Mouse (Mus musculus) left cerebral cortex, adult 8-10 months (tissue): ENCODE results near the gene Ccdc152. TPM values are rescaled to one million over a fixed set of nuclear protein-coding genes. Genes with fewer than 3 reads are reported as not detected.
A peak's percentile ranks its signal among the peaks of the same experiment; 100 is the strongest.
"Not testable (repeated sequence)": the region's sequence is repeated elsewhere in the genome, so short reads cannot be mapped to it uniquely, and the experiment has no call there.

Experiments used
- DNase-seq, 2 experiments: peaks; one replicate each; pipeline ENCODE4 v3.0.0; 2022; ENCODE audit warnings: low spot score in 2 of 2
- total RNA-seq, 4 experiments: library from RNA; stranded (reverse); gene quantifications; 2 replicates each; pipeline ENCODE4 v1.2.4; 2022

Gene Ccdc152
- total RNA-seq, 4 experiments from 2014 or later: not detected

- DNase-seq: no peak
Measured at GRCm38 (mm10) chr15:3279242-3279641, 24.1 kb downstream of the Ccdc152 start.

- DNase-seq: no peak
Measured at GRCm38 (mm10) chr15:3277391-3277790, 25.9 kb downstream of the Ccdc152 start.

GRCm38 (mm10) chr15:3273191-3273590, 30.1 kb downstream of the Ccdc152 start:
- no peak for DNase-seq

- DNase-seq: no peak
Measured at GRCm38 (mm10) chr15:3271216-3271615, 32.1 kb downstream of the Ccdc152 start.

- peak in 1 of 2 experiments; percentile 59 for DNase-seq
Measured at GRCm38 (mm10) chr15:3270646-3271077, 32.7 kb downstream of the Ccdc152 start.

GRCm38 (mm10) chr15:3269996-3270645, 33.2 kb downstream of the Ccdc152 start:
- no peak for DNase-seq

GRCm38 (mm10) chr15:3269496-3269895, 33.8 kb downstream of the Ccdc152 start:
- no peak for DNase-seq

- DNase-seq: no peak
Measured at GRCm38 (mm10) chr15:3268247-3268646, 35.1 kb downstream of the Ccdc152 start, which contains the start of gene Selenop. TSS of gene Selenop (plus strand) at chr15:3268547.

- no peak for DNase-seq
Measured at GRCm38 (mm10) chr15:3264828-3265227, 38.5 kb downstream of the Ccdc152 start.

- no peak for DNase-seq
Measured at GRCm38 (mm10) chr15:3264293-3264692, 39.0 kb downstream of the Ccdc152 start.

GRCm38 (mm10) chr15:3262883-3263282, 40.4 kb downstream of the Ccdc152 start:
- no peak for DNase-seq

GRCm38 (mm10) chr15:3260309-3260708, 43.0 kb downstream of the Ccdc152 start:
- DNase-seq: no peak

GRCm38 (mm10) chr15:3259025-3259424, 44.3 kb downstream of the Ccdc152 start:
- no peak for DNase-seq

- DNase-seq: no peak
Measured at GRCm38 (mm10) chr15:3251718-3252067, 51.6 kb downstream of the Ccdc152 start.

GRCm38 (mm10) chr15:3251031-3251717, 52.2 kb downstream of the Ccdc152 start:
- DNase-seq: no peak

GRCm38 (mm10) chr15:3250620-3251019, 52.7 kb downstream of the Ccdc152 start:
- DNase-seq: no peak

GRCm38 (mm10) chr15:3245036-3245435, 58.3 kb downstream of the Ccdc152 start:
- not testable (repeated sequence) for DNase-seq

- peak in 1 of 2 experiments; percentile 17 for DNase-seq
Measured at GRCm38 (mm10) chr15:3237963-3238362, 65.4 kb downstream of the Ccdc152 start.

- no peak for DNase-seq
Measured at GRCm38 (mm10) chr15:3236338-3236737, 67.0 kb downstream of the Ccdc152 start.

GRCm38 (mm10) chr15:3233837-3234551, 69.3 kb downstream of the Ccdc152 start:
- DNase-seq: no peak

GRCm38 (mm10) chr15:3232168-3232835, 71.0 kb downstream of the Ccdc152 start:
- peak in 1 of 2 experiments; percentile 9 for DNase-seq

- no peak for DNase-seq
Measured at GRCm38 (mm10) chr15:3231004-3231403, 72.3 kb downstream of the Ccdc152 start.
